Mouse (Mus musculus) testis, adult 2 months (tissue): ENCODE measurements around the gene Ptpn3.
"Not testable (repeated sequence)": the region's sequence is repeated elsewhere in the genome, so short reads cannot be mapped to it uniquely, and the experiment has no call there.

Experiments
- CTCF ChIP-seq: fragments of 200-500 bp; IDR thresholded peaks from 2 replicates; pipeline ENCODE4 v1.5.1; 2012; ENCODE audit warnings: low read depth, mild to moderate bottlenecking, inconsistent platforms, low read length, moderate library complexity; ENCODE audit not compliant: control insufficient read depth, insufficient read depth, insufficient replicate concordance
- POLR2A ChIP-seq: fragments of 200-500 bp; IDR thresholded peaks from 2 replicates; pipeline ENCODE4 v1.6.1; 2012; ENCODE audit warnings: low read depth, mild to moderate bottlenecking, inconsistent platforms, low read length, moderate library complexity; ENCODE audit not compliant: control insufficient read depth

DNA sequence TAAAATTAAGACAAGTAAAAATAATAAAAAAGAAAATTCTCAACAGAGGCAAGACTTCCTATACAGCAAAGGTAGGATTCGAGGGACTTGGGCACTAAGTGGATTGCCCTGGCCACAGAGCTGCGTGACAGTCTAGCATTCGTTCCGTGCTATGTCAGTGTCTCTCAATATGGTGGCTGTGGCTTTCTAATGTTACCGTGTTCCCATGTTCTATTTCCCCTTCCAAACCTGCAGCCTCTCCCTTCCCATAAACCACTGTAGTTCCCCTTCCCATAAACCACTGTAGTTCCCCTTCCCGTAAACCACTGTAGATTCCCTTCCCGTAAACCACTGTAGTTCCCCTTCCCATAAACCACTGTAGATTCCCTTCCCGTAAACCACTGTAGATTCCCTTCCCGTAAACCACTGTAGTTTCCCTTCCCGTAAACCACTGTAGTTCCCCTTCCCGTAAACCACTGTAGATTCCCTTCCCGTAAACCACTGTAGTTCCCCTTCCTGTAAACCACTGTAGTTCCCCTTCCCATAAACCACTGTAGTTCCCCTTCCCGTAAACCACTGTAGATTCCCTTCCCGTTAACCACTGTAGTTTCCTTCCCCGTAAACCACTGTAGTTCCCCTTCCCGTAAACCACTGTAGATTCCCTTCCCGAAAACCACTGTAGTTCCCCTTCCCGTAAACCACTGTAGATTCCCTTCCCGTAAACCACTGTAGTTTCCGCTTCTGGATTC is 102.8 kb downstream of the Ptpn3 start:
- not testable (repeated sequence) for TF ChIP-seq CTCF, POLR2A
